Mouse (Mus musculus) embryo, embryonic 9.5 days (tissue): Measurements from ENCODE around the gene Ripor2.

ENCODE experiments used
- DNase-seq: peaks from one replicate; pipeline ENCODE4 v3.0.0-alpha.2; 2017; ENCODE audit errors: extremely low spot score

Ripor2 gene

DNA sequence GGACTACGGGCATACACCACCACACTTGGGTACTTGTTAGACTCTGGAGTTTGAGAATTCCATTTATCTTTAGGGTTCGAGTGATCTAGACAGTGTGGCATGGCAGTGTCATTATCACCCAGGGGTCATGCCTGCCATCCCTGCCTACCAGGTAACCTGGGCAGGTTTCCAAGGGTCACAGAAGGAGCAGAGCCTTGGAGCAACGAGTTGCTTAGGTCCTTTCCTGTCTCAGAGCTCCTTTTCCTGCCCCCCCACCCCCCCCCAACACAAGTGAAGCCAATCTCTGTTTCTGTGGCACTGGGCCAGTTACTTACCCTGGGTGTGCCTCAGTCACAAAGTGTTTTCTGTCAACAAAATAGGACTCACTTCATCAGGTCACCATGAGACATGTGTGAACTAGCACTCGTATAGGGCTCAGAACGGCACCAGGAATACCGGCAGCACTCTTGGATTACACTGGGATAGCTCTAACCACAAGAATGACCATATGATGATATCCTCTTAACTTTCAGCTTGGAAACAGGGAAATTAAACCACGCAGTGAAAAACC, 130.7 kb downstream of the Ripor2 start:
- no peak for DNase-seq

DNA sequence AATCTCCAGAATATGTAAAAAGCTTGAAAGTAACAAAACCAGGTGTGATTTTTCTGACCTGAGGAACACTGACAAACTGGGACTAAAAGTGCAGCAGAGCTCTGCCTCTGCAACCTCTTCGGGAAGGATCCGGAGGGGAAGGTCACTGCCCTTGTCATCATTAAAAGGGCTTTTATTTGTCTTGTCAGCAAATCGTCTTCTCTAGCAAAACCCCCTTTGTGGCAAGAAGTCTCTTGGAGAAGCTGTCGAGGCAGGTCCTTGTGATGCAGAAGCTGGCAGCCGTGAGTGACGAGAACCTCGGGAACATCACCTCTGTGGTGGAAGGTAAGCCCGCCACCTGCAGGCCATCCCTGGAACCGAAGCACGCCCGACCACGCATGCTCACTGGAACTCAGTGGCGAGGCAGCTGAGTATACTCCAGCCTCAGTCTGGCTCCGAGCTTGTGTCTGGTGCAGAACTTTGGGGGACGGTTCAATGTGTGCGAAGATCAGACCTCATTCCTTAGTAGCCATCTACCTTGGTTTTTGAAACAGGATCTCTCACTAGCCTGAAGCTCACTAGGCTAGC, 131.5 kb downstream of the Ripor2 start:
- DNase-seq, result peak; percentile 85

DNA sequence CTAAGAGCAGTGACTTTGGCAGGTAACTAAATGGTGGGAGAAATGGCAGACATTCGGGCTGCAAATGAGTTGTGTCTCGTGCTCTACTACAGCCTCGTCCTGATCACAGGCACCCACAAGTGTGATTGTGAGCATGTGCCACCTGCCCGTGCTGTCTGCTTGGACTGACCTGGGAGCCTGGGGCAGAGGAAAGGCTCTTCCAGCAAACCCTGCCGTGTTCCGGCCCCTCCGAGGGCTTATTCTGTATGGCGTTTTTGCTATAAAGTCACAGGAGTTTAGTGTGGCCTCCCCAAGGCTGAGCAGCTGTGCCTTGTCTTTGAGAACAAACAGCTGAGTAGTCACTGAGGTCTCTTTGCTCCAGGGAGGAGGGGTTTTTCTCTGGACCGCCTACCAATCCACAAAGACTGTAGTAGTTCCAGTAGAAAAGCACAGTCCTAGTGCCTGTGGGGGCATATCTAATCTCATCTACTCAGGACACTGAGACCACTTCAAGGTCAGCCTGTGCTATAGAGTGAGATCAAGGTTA, 132.4 kb downstream of the Ripor2 start:
- no peak for DNase-seq

DNA sequence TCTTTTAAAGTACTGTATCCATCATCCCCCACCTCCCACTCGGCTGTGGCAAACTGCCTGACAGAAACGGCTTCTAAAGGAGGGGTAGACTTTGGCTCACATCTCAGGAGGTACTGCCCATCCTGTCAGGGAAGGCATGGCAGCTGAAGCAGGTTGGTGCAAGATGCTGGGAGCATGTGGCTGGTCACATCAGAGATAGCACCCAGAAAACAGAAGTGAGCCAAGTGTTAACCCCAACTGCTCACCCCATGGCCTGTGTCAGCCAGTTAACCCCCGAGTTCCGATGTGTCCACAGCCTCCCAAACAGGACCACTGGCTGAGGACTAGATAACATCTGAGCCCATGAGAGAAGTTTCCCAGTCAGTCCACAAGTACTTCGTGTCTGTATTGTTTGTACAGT, 133.6 kb downstream of the Ripor2 start:
- DNase-seq, result no peak

DNA sequence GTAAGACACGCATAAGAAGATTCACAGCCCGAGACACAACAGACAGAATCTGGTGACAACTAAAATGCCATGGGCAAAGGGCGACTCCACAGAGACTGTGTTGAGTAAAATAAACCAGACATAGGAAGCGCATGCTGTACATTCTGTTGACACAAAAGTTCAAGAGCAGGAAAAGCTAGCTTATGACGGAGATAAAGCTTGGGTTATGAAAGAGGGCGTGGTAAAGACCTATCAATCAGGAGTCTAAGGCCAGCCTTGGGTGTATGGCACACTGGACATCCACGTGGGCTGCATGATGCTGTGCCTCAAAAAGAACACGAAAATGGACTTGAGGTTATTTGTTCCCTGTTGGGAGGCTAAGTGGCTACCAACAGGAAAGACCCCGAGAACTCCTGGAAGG, 134.5 kb downstream of the Ripor2 start:
- no peak for DNase-seq

DNA sequence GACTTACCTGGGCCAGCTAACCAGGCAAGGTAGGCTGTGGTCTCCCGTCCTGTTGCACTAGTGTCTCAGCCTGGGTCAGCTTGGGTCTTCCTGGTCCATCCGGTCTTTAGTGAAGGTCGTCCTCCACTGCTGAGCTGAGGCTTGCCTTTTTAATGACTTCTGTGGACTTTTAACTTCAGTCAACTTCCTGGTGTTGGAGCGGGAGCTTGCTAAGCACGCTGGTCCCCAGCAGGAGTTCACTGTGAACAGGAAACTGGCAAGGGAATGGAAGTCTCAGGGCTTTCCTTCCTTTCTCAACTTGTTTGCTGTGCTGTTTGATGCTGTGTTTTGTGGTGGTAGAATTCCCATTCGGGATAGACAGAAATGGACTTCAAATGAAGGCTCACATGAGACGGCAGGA, 135.7 kb downstream of the Ripor2 start:
- no peak for DNase-seq

DNA sequence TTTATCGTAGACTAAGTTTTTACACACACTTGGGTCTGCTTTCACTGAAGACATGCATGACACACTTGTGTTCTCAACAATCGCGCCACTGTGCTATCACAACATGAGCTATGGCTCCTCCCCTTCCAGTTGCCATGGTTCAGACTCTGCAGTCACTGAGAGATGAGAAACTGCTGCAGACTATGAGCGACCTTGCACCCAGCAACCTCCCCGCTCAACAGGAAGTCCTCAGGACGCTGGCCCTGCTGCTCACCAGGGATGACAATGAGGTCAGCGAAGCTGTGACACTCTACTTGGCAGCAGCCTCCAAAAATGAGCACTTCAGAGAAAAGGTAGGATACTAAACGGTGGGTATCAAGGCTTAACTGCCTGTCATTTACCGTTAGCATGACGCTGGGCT, 139.5 kb downstream of the Ripor2 start:
- DNase-seq, result no peak

DNA sequence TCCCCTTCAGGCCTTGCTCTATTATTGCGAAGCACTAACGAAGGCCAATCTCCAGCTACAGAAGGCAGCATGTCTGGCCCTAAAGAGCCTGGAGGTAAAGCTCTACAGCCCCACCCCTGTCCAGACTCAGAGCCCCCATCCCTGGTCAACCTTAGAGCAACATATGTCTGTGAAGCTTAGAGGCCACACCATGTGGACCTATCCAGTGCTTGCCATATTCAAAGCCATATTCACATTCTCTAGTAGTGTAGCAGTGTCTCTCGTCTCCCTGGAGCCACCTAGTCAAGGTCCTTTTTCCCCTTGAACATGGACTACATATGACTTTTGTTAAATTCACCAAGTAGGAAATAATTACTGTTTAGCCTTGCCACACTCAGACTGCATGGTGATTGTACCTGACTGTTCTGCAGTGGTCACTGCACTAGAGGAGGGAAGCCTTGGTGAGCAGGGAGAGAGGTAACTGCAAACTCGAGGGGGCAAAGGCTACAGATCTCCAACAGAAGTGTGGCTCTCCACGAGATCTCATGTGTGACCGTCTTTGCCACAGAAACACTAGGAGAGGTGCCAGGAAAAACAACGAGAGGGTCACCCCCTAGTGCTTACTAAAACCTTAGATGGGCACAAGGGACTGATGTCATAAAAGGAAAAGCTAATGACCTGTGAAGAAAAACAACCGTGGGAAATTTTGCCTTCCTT, 141.9 kb downstream of the Ripor2 start:
- no peak for DNase-seq

DNA sequence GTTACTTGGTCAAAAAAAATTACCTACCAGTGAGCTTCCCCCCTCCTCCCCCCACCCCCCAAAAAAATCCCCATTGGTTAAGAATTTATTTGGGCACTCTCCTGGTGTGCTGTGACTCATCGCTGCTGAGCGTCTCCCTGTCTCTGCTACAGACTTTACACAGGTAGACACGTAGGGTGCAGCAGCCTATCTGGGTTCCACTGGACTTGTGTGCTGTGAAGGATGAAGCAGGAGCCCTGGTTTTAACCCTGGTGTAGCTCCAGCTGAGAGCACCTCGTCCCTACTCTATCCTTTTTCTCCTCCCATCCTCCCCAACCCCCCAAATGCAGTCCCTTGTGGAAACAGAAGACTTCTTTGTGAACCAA, 142.4 kb downstream of the Ripor2 start:
- DNase-seq, result no peak

DNA sequence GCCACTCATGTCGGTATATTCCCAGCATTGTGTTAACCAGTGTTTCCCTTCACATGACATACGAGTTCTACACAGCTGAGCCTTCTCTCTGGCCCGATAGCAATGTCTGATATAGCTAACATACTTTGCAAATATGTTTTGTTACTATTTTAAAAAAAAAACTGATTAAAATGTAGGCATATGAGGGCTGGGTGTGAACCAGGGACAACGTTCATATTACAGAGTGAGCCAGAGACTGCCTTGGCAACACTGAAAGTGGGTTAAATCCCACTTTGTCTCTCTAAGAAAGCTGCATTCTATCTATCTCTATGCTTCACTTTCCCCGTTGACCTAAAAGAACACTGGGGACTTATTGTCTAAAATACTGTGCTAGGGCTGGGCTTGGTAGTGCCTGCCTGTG, 147.1 kb downstream of the Ripor2 start:
- no peak for DNase-seq

DNA sequence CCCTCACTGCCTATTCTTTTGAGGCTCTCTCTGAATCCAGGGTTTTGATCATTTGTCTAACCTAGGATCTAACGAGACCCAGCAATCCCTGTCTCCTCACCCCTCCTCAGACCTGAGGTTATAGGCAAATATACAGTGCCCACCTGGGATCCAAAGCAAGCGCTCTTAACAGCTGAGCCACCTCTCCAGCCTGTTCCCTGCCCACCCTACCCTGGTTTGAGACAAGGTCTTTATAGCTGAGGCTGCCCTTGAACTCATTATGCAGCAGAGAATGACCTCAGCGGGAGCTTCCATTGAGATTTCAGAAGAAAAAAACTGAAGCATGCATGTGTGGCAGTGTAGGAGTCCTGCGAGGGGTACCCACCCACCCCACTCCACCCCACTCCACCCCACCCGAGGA, 152.5 kb downstream of the Ripor2 start:
- DNase-seq, result no peak

DNA sequence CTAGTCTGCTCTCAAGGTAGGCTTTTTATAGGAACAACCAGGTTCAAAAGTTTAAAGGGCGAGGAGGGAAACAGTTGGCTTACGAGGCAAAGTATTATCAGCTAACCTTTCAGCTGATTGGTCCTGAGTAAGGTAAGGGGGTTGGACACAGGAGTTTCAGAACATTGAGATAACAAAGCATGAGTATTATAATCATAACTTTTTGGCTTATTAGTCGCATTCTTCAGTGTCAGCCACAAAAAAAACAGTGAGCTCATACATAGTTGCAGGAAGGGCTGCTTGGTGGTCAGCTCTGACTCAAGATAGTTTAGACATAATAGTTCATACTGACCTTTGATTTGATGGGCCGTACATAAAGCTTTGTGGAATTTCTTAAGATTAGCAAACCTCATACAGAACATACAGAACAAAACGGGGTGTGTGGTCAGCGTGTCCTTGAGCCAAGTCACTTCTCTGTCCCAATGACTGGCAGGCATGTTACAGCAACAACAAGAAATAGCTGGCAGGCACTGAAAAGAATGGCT, 153.7 kb downstream of the Ripor2 start:
- no peak for DNase-seq

DNA sequence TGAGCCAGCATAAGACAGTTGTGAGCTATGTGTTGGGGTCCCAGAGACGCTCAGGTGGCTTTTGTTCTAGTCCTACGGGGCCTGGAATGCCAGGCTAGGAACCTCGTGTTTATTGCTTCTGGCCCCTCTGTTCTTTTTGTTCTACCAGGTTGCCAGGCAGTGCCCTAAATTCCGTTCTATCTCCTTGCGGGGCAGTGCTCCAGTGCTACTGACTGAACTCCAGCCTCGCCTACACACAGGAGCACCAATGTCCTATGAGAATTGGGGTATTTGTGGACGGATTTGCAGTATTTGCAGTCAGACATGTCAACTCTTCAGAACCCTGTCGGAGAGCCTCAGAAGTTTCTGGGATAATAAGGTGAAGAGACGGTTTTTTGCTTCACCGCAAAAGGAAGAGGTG, 159.0 kb downstream of the Ripor2 start, which contains the start of gene Armh2:
TSS of gene Armh2 (plus strand) at position 205 of the 400 bp plus-strand sequence.
- no peak for DNase-seq

DNA sequence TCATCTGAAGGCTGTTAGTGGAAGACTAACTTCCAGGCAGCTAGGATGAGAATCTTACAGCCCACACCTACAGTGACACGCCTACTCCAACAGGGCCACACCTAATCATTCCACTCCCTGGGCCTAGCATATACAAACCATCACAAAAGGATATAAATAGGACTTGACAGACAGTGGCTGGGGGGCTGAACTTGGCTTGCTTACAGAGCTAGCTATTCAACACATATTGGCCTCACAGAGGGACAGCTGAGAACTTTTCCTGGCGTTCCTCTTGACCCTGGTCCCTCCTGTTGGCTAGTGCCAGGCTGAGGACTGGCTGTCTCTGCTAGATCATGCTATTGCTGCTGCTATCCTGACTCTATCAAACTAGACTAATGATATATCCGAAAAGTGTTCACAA, 165.8 kb downstream of the Ripor2 start:
- DNase-seq, result no peak

DNA sequence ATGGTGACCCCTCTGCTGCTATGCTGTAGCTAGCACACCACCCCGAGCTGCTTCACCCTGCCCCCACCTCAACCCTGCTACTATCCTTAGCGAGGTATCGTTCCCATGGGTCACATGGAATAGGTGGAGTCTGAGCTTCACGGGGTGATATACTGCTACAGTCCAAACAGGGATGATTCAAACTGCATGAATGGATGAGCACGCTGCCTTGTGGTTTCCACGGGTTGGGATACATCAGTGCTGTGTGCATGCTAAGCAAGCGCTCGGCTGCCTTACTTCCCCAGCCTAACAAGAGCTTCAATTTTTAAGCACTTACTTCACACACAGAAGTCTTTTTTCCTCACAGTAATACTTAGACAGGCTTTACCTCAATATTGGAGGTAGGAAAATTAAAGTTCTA, 168.8 kb downstream of the Ripor2 start:
- DNase-seq, result no peak

DNA sequence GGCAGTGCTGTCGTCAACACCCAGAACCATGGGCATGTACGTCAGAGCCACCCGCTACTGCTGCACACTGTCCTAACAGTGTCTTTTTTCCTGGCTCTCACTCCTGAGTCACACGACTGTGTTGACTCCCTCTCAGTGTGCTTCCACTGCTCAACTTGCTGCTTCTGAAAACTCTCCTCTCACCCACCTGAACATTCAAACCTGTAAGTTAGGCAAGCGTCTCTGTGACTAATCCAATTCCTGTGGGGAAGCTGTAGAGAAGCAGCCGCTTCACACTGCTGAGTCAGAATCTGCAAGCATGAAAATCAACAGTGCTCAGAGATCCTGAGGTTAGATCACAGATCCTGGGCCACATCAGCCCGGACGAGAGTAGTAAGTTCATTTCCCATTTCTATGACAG, 169.4 kb downstream of the Ripor2 start:
- DNase-seq, result no peak

DNA sequence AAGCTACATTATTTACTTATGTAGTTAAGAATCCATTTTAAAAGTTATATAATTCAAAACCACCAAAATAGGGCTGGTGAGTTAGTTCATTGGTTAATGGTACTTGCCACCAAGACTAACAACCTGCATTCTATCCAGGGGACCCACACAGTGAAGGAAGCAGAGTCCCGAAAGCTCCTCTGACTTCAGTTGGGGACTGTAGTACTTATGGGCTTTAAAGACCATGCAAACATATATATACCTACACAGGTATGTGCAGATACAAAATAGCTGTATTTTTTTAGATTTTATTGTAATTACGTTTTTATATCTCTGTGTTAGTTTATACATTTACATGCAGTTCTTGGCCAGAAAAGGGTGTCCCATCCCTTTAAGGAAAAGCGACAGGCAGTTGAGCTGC, 174.8 kb downstream of the Ripor2 start:
- no peak for DNase-seq

DNA sequence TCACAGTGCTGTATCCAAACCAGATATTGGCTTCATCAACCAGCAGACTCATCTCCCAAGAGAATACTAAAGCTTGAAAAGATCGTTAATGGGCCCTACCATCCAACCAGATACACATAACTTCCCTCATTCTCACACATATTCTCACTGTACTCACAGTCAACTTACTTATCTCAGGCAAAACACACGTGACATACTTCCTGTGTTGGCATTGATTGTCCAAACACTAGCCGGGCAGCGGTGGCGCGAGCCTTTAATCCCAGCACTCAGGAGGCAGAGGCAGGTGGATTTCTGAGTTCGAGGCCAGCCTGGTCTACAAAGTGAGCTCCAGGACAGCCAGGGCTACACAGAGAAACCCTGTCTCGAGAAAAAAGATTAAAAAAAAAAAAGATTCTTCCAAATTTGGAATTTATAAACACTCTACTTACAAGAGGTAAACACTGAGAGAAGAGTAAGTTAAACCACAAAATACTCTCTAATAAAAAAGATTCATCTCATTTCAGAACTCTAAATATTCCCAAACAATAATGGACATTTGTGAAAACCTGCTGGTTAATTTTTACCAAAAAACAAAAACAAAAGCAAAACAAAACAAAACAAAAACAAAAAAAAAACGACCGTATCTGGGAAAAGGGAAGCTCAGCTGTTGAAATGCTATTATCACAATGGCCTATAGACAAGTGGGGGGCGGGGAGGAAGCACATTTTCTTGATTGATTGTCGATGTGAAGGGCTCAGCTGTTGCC, 176.0 kb downstream of the Ripor2 start:
- no peak for DNase-seq

DNA sequence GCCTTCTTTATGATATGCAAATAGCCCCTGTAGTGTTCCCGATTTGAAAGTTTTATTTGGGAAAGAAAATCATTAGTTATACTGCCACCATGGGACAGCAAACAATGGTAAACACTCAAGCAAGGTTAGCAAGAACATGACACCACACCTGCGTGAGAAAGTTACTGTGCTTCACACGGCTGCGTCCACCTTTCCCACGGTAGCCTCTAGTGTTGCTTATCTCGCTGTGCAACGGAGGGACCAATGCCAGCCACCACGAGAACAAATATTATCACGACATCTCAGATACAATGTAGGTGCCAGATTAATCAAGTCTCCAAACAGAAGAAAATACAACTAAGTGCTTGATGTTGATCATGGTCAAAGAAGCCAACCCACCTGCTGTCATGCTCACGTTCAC, 177.5 kb downstream of the Ripor2 start:
- no peak for DNase-seq

DNA sequence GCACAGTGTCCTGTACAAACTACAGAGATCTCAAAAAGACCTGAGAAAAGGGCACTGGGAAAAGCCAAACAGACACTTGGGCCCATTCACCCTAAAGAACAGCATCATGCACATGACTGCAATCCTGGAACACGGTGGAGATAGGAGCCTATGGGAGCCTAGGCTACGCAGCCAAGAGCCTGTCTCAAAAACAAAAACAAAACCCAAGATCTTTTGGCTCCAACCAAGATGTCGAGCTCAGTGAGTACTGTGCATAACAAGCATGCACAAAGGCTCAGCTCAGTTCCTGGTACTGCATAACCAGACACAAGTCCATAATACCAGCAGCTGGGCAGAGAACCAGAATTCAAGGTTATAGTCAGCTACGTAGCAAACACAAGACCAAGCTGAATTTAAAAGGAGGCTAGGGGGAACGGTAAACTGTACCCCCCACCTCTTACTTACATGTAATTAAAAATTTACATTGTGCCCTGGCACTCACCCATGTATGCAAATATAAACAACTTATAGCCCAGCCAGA, 178.4 kb downstream of the Ripor2 start:
- DNase-seq, result no peak

DNA sequence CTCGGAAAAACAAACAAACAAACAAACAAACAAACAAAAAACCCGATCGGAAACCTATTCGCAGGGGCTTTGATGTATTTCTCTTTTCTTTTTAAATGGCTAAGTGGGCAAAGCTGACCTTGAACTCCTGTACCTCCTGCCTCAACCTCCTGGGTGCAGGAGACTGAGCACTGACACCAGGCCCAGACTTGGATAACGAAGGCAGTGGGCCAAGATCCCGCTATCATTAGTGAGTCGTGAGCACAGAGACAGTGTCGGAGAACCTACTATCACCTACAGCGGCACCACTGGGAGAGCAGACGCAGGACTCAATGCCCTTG, 179.1 kb downstream of the Ripor2 start:
- DNase-seq, result no peak
